Mouse (Mus musculus) E14TG2a.4 (cell line): ENCODE measurements around the gene Rrp36.

ENCODE experiments used
- CTCF ChIP-seq: conservative IDR thresholded peaks from 2 replicates; pipeline ENCODE4 v1.5.1; 2014; ENCODE audit warnings: low read length
- NANOG ChIP-seq: IDR thresholded peaks from 2 replicates; pipeline ENCODE4 v1.6.1; 2014; ENCODE audit warnings: borderline replicate concordance, low read length, mixed read lengths
- POU5F1 ChIP-seq: IDR thresholded peaks from 2 replicates; pipeline ENCODE4 v1.6.1; 2014; ENCODE audit warnings: low read length, borderline replicate concordance

GRCm38 (mm10) chr17:46704887-46705835 is 31.0 kb upstream of the Rrp36 start, which contains the start of gene Ppp2r5d:
- no peak for TF ChIP-seq CTCF
- no peak for TF ChIP-seq NANOG
- no peak for TF ChIP-seq POU5F1
